Mouse (Mus musculus): ENCODE measurements at regions not wholly inside any gene's neighbourhood (a gene's known extent, or its start where the extent isn't known, plus 50 kb on each side); places are given as distances from the start of the nearest gene placed in this dataset.

GRCm38 (mm10) chr8:74500413-74501135 is 372.4 kb upstream of the Isx start:
- H3K4me1 ChIP-seq, result peaks cover 6% of the 10 kb centered on the region; the same call in 1 of the 2 replicates
- H3K36me3 ChIP-seq, result no peaks in the 10 kb centered on the region
- H3K9ac ChIP-seq, result no peak overlapping the region
- no peak overlapping the region for H3K4me3 ChIP-seq (replicated peaks)
- H3K9me3 ChIP-seq (replicated peaks), result no peaks in the 10 kb centered on the region
- H3K27ac ChIP-seq, result peak overlapping the region; percentile 48
- 17% methylated on average over 4 of the region's 4 CpGs for WGBS
- H3K27me3 ChIP-seq, result no peaks in the 10 kb centered on the region
- ATAC-seq (replicated peaks; ENCODE audit: low FRiP score), result peak; percentile 84
- H3K4me2 ChIP-seq, result no peak overlapping the region

- Histone ChIP-seq H3K27me3 (no peaks in the 10 kb centered on the region), H3K4me3 (replicated peaks) (no peak overlapping the region), H3K4me2 (no peak overlapping the region), H3K9ac (no peak overlapping the region), H3K36me3 (no peaks in the 10 kb centered on the region), H3K4me1 (peaks cover 6% of the 10 kb centered on the region; the same call in 1 of the 2 replicates), H3K27ac (peak overlapping the region; percentile 48; the same call in 1 of the 2 replicates), H3K9me3 (replicated peaks) (no peaks in the 10 kb centered on the region)
- no peak for ATAC-seq (replicated peaks; ENCODE audit: low FRiP score)
- 74% methylated on average over 2 of the region's 2 CpGs for WGBS
Observed at GRCm38 (mm10) chr8:74501291-74501690, 371.7 kb upstream of the Isx start.

All from kidney, embryonic 15.5 days (tissue).